Mouse (Mus musculus) lung, postnatal 14 days (tissue): ENCODE measurements around the gene Clec11a.

ENCODE experiments used
- DNase-seq: peaks from one replicate; pipeline ENCODE4 v3.0.0; 2021

Gene Clec11a

DNA sequence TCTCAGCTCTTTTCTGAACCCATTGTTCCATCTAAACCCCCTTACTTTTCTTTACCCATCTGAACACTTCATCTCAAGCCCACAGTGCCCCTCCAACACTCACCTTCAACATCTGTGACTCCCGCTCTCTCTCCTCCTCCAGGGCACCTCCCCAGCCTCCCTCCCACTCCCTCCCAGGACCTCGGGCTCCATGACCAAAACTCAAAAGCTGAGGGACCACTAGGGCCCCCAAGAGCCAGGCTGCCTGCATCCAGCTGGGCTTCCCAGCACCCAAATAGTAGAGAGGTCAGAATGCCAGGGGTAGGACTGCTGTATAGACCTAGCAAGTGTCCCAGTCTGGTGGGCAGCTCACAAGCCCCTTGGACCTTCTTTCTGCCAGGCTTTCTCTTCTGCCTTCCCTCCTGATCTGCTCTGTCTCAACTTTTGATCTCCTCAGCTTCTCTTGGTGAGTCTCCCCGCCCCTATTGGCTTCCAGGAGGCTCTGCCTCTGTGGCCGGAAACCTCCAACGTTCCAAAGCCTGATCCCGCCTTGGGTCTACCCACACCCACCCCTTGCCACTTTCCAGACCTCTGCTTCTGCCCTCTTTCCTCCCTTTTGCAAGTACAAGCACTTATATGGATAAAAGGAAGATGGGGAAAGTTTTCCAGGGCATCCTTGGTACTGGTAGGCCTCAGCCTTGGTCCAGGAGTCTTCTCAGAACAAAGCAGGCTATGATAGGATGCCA is at the start of gene Clec11a:
Gene Clec11a, minus strand, starts transcription at position 387 of the 725 bp plus-strand sequence.
- no peak for DNase-seq

DNA sequence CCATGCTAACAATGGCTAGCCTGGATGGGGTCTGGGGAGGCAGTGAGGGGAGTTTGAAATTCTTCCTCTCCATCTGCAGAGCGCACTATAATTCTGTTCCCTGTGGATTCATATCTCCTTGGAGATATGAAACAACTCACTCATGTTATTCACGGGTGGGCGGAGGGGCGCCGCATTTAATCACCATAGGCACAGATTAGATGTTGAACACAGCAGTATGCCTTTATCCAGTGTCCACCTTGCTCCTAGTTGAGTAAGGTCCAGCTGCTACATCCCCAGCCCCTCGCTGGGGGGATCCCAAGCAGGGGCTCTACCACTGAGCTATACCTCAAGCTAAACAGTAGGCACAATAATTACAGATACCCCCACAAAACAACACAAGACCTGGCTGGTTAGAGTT is 48.7 kb upstream of the Clec11a start:
- no peak for DNase-seq

GRCm38 (mm10) chr7:44353601-44354340 is 47.1 kb upstream of the Clec11a start:
- DNase-seq, result no peak

GRCm38 (mm10) chr7:44352750-44353600 is 46.3 kb upstream of the Clec11a start:
- DNase-seq, result no peak

GRCm38 (mm10) chr7:44351881-44352749 is 45.4 kb upstream of the Clec11a start:
- DNase-seq, result no peak

DNA sequence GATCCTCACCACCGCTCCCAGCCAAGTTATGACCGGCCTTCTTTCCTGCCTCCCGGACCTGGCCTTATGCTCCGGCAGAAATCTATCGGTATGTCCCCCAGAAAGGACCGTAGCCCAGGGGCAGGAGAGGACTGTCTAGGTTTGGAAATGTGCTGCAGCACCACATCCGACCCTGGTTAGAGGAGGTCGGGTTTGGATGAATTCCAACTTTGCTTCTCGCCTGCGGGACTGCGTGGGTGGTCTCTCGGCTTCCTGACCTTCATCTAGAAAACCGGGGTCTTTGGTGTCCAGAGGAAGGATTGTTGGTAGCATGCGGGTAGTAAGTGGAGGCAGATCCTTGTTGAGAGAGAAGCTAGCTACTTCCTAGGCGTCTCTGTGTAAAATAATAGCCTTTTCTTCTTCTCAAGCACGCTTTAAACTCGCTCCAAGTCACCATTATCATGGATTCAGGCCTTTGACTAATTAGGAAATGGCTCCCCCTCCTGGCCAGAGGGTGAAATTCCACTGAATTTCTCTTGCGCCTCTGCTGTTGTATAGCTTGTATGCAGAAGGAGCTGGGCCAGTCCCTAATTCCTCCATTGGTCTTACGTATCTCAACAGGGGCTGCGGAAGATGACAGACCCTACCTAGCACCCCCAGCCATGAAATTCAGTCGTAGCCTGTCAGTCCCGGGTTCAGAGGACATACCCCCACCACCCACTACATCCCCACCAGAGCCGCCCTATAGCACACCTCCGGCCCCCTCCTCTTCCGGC is 44.4 kb upstream of the Clec11a start:
- DNase-seq, result peak; percentile 81

DNA sequence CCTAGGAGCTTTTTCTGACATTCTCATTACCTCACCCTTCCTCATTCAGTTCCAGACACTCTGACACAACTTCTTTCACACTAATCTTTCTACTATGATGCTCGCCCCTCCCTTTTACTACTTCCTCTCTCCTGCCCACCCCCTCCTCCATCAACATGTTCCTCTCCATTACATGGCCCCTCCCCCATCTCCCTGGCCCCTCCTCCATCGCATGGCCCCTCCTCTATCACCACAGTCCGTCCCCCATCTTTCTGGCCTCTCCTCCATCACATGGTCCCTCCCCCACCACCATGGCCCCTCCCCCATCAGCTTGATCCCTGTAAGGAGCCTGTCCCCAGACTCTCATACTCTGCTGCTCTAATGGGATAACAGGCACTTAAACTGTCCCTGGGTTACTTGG is 42.3 kb upstream of the Clec11a start:
- no peak for DNase-seq

- DNase-seq, result no peak
Measured at GRCm38 (mm10) chr7:44344622-44345021, 37.9 kb upstream of the Clec11a start.

GRCm38 (mm10) chr7:44343459-44344015 is 36.8 kb upstream of the Clec11a start:
- DNase-seq, result no peak

GRCm38 (mm10) chr7:44341714-44342113 is 35.0 kb upstream of the Clec11a start:
- DNase-seq, result no peak

GRCm38 (mm10) chr7:44341119-44341518 is 34.4 kb upstream of the Clec11a start:
- DNase-seq, result no peak

DNA sequence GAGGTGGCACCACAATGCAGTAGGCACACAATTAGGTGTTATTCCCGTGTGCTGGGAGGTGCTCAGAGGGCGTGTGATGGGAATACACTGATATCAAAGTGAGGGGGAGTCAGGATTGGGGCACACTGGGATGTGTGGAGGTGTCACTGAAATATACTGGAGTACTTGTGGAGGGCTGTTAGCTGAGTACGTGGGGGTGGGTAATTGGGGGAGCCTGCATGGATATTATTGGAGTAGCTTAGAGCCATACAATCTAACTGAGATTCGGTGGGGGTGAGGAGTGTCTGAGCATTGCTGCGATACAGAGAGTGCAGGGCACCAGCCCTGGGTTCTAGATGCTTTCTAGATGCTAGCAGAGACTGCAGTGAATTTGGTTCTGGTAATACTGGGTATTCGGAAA is 33.5 kb upstream of the Clec11a start:
- DNase-seq, result no peak

- no peak for DNase-seq
Measured at GRCm38 (mm10) chr7:44337121-44337849, 30.6 kb upstream of the Clec11a start.

DNA sequence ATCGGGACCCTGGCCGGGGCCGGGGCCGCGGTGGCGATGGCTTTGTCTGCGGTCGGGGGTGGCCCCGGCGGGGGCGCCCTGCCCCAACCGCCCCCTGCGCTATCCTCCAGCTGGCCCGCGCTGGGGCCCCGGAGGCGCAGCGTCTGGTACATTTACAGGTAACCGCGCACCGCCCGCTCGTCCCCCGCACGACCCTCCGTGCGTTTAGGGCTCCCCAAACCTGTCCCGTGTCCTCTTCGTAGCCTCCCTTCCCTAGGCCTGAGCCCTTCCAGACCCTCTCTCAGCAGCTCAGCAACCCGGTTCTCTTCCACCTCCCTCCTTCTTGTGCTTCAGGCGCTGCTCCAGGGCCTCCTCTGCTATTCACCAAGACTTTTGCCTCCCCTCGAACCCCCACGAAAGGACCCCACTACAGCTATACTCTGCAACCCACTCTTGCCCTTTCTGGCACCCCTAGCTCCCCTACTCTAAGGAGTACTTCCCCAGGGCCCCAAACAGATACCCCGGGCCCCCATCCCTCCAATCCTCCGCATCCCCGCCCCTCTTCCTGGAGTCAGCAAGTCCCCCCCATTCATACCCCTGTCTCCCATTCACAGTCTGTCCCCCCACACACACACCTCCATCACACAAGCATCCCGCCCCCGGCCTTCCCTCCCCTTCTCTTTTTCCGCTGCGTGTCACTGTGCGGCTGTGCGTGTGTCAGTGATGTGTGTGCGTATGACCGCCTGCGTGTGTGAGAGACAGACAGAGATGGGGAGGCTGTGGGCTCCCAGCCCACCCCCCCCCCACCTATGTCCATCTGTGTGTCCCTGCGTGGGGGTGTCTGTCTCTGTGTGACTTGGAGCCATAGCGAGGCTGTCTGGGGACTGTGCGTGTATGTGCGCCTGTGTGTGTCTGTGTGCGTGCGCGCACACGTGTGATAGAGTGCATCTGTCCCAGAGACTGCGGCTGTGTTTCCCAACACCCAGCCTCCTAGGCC is 29.6 kb upstream of the Clec11a start:
- no peak for DNase-seq

DNA sequence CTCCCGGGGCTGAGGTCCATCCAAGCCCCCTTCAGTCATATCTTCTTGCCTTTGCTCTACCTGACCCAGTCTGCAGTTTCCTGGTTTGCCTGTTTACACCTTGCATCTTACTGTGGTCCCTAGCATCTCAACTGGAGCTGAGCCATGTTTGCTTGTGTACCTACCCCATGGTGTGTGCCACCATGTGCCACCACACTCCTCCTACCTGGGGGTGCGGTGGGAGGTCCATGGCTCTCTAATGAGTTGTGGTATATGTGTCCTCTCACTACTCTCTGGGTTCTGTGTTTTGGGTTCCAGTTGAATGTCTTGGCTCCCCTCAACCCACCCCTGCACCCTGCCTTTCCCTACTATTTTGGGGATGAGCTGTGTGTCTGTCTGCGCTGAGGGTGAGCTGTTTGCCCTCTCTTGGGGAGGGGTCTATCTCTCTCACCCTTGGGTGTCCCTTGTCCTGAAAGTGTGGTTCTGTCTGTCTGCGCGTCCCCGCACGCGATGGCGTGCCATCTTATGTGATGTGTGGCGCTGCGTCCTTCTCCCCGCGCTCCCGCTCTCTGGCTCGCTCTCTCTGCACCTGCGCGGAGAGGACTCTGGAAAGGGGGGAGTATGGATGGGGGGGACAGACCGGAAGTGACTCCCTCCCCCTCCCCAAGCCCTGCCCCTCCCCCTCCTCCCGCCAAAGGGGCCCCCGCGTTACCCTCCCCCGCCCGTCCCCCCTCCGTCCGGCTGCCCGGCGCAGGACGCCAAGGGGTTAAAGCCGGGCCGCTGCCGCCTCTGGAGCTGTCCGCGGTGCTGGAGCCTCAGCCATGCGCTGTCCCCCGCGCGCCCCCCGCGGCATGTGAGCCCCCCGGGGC is 28.6 kb upstream of the Clec11a start:
- no peak for DNase-seq

DNA sequence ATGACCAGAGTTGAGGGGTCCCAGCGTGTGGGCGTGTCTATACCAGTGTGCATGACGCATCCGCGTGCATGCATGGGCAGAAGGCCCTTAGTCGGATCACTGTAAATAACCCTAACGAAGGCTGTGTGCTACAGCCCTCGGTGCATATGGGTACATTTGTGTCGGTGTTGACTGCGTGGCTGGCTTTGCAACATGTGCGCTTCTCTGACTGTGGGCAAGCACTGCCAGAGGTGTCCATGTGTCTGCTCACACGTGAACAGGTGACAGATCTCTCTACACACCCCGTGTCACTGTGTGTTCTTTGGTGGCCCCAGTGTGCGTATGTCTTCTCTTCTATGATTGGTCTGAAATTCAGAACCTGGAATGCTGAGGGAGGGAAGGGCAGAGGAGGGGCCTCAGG is 27.4 kb upstream of the Clec11a start:
- DNase-seq, result no peak

DNA sequence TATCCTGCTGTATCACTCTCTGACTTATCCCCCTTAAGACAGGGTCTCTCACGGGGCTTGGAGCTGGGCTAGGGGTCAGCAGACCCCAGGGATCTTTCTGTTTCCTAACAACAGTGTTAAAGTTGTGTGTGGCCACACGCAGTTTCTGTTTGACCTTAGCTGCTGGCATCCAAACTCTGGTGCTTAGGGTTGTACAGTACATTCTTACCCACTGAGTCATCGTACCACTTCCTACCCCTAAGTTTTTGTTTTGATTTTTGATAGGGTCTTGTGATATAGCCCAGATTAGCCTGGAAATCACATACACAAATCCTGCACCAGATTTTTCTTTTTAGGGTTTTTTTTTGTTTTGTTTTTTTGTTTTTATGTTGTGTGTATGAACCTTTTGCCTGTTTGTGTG is 25.6 kb upstream of the Clec11a start:
- no peak for DNase-seq

DNA sequence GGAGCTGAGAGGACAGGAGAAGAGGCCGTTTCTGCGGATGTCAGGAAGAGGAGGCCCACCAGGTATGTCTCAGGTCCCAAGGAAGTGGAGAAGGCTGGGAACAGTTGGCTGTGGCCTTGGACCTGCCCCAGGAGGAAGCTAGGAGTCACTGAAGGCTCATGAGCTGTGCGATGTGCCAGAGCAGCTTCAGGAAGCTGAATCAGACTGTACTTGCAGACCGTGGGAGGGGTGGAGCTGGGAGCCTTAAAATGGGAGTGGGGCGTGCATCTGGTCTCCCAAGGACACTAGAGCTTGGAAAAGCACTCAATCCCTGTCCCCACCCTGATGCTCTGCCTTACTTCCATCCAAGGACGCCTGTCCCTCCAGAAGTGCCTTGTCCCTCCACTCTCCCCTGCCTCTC is 19.9 kb upstream of the Clec11a start:
- no peak for DNase-seq
